Mouse (Mus musculus) intestine, postnatal 0 days (tissue): Measurements from ENCODE around the gene Glb1l3. TPM values are rescaled to one million over a fixed set of nuclear protein-coding genes. Genes with fewer than 3 reads are reported as not detected.
"Not testable (repeated sequence)": the region's sequence is repeated elsewhere in the genome, so short reads cannot be mapped to it uniquely, and the experiment has no call there.

Experiments used
- ATAC-seq: fragments of 200-750 bp; cut with Nextera tagmentation; 2 replicates; pipeline ENCODE4 v1.8.0; 2017; ENCODE audit warnings: mild to moderate bottlenecking, moderate TSS enrichment, moderate library complexity
- H3K27ac ChIP-seq: fragments of 300-500 bp; sonication (generic); 2 replicates; pipeline ENCODE4 v1.5.1; 2014; ENCODE audit warnings: mild to moderate bottlenecking, low read depth, low read length, moderate library complexity
- H3K27me3 ChIP-seq: fragments of 300-500 bp; sonication (generic); replicated peaks from 2 replicates; pipeline ENCODE4 v1.6.1; 2014; ENCODE audit warnings: low read length, mixed read lengths; ENCODE audit not compliant: control insufficient read depth, insufficient read depth
- H3K36me3 ChIP-seq: fragments of 300-500 bp; sonication (generic); 2 replicates; pipeline ENCODE4 v1.6.1; 2014; ENCODE audit warnings: mild to moderate bottlenecking, moderate library complexity; ENCODE audit not compliant: control insufficient read depth, insufficient read depth
- H3K4me1 ChIP-seq: fragments of 300-500 bp; sonication (generic); replicated peaks from 2 replicates; pipeline ENCODE4 v1.6.1; 2014; ENCODE audit warnings: antibody characterized with exemption, low read length, mixed read lengths; ENCODE audit not compliant: control insufficient read depth, insufficient read depth
- H3K4me2 ChIP-seq: fragments of 300-500 bp; sonication (generic); replicated peaks from 2 replicates; pipeline ENCODE4 v1.6.1; 2014; ENCODE audit warnings: low read depth, mild to moderate bottlenecking, moderate library complexity
- H3K4me3 ChIP-seq: fragments of 300-500 bp; sonication (generic); 2 replicates; pipeline ENCODE4 v1.5.1; 2014; ENCODE audit warnings: low read depth, low read length
- H3K9ac ChIP-seq: fragments of 300-500 bp; sonication (generic); 2 replicates; pipeline ENCODE4 v1.6.1; 2014; ENCODE audit warnings: mild to moderate bottlenecking, low read depth, low read length
- H3K9me3 ChIP-seq: fragments of 300-500 bp; sonication (generic); 2 replicates; pipeline ENCODE4 v1.6.1; 2016; ENCODE audit warnings: mixed run types; ENCODE audit not compliant: control insufficient read depth
- CTCF ChIP-seq: sonication (generic); IDR thresholded peaks from 2 replicates; pipeline ENCODE4 v1.5.1; 2016; ENCODE audit warnings: low read depth, mild to moderate bottlenecking, control low read depth, antibody characterized with exemption, moderate library complexity
- WGBS: fragments of 180-500 bp; shearing (Covaris S2); extraction: QIAGEN DNeasy Blood & Tissue Kit; methylation state at CpG from one replicate; pipeline ENCODE4 v1.1.7; 2014; 5-methylcytosine and 5-hydroxymethylcytosine counted together
- polyA plus RNA-seq: library from polyadenylated mRNA; unstranded; fragments of >200 nt; fragmentation: Nextera tagmentation; extraction: Ambion mirVana; gene quantifications from 2 replicates; pipeline ENCODE4 v1.2.1, GENCODE M21; 2015

The Glb1l3 gene
- polyA plus RNA-seq, result not detected in 2 replicates

- Histone ChIP-seq H3K4me1 (no peaks in the 10 kb centered on the region), H3K27me3 (no peaks in the 10 kb centered on the region), H3K27ac (no peak within 1 kb of the TSS), H3K9ac (no peak within 1 kb of the TSS), H3K36me3 (no peaks in the 10 kb centered on the region), H3K4me3 (no peak within 1 kb of the TSS), H3K4me2 (no peak within 1 kb of the TSS), H3K9me3 (no peaks in the 10 kb centered on the region)
- no peak for ATAC-seq
- no peak for TF ChIP-seq CTCF
- WGBS, result 74% methylated on average over 5 of the region's 5 CpGs
Measured at GRCm38 (mm10) chr9:26860751-26861150, at the start of gene Glb1l3. Glb1l3 (minus strand) TSS chr9:26860890.

DNA sequence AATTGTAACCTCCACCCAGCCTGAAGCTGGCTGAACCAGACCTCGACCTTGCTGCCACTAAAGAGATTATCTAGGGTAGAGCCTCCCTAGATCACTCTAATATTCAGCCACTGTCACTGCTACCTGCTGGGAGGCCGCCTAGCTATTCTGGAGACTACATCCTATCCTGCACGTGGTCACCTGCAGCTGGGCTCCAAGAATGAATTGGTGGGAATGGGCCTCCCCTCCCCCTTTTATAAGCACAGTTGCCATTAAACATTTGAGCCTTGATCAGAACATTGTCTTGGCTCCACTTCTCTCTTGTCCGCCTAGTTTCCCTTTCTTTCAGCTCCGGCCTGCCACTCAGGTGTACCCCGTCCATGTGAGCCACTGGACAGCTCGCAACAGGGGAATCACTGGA is 9.2 kb upstream of the Glb1l3 start:
- 81% methylated on average over 7 of the region's 7 CpGs for WGBS
- not testable (repeated sequence) for ATAC-seq, H3K4me3 ChIP-seq, H3K36me3 ChIP-seq, H3K9me3 ChIP-seq, H3K4me2 ChIP-seq, H3K9ac ChIP-seq, H3K27me3 ChIP-seq, H3K27ac ChIP-seq, H3K4me1 ChIP-seq

DNA sequence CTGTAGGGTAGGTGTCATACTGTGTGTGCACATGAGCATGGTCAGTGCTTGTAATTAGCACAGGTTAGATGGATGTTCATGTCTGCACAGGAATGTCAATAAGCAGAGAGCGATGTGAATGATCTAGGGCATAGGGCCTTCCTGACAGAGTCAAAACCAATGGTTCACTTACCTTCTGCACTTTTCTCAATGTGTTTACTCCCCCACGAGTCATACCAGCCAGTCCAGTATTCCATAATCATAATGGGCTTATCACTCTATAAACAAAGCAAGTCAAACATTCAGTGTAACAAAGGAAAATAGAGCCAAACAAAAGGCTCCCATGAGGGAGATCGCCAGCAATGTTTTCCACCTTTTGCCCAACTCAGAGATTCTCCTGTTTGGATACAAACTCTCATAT is 29.6 kb downstream of the Glb1l3 start:
- no peak for ATAC-seq
- 42% methylated on average over 3 of the region's 3 CpGs for WGBS

DNA sequence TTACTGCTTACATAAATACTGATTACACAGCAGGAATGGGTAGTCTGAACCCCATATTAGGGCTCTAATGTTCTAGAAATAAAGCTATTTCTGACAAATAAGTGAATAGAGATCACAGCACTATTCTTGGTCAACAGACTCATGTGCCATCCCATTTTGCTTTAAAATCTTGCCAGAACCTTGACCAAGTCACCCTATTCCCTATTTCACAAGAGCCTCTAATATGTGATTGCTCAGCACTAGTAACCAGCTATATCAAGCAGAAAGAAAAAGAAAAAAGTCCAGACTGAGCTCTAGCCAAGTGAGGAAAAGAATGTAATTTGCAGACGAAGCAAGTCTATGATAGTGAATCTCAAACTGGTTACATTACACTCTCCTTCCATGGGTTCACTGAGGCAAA is 40.7 kb downstream of the Glb1l3 start:
- TF ChIP-seq CTCF, result no peak
- 79% methylated on average over 1 of the region's 1 CpGs for WGBS
- no peak overlapping the region for H3K4me3 ChIP-seq
- H3K9ac ChIP-seq, result no peak overlapping the region
- no peaks in the 10 kb centered on the region for H3K9me3 ChIP-seq
- no peak overlapping the region for H3K27ac ChIP-seq
- ATAC-seq, result no peak
- H3K4me1 ChIP-seq, result no peaks in the 10 kb centered on the region
- no peaks in the 10 kb centered on the region for H3K27me3 ChIP-seq
- H3K4me2 ChIP-seq, result no peak overlapping the region
- H3K36me3 ChIP-seq, result no peaks in the 10 kb centered on the region

More for the DNA sequence above, 29.6 kb downstream of the Glb1l3 start:
- Histone ChIP-seq H3K4me1 (no peaks in the 10 kb centered on the region), H3K9ac (no peak overlapping the region), H3K4me3 (no peak overlapping the region), H3K27ac (no peak overlapping the region), H3K4me2 (no peak overlapping the region), H3K36me3 (no peaks in the 10 kb centered on the region), H3K9me3 (no peaks in the 10 kb centered on the region), H3K27me3 (no peaks in the 10 kb centered on the region)
- TF ChIP-seq CTCF, result no peak

- no peak overlapping the region for H3K4me3 ChIP-seq
- no peak overlapping the region for H3K27ac ChIP-seq
- no peak for ATAC-seq
- TF ChIP-seq CTCF, result no peak
- no peaks in the 10 kb centered on the region for H3K27me3 ChIP-seq
- 0 out of 2 replicates have a peak, but pooled peaks cover 6% of the 10 kb centered on the region for H3K4me1 ChIP-seq
- H3K9me3 ChIP-seq, result no peaks in the 10 kb centered on the region
- H3K4me2 ChIP-seq, result no peak overlapping the region
- H3K36me3 ChIP-seq, result no peaks in the 10 kb centered on the region
- 74% methylated on average over 2 of the region's 2 CpGs for WGBS
- no peak overlapping the region for H3K9ac ChIP-seq
Measured at GRCm38 (mm10) chr9:26808735-26809134, 52.0 kb downstream of the Glb1l3 start.

DNA sequence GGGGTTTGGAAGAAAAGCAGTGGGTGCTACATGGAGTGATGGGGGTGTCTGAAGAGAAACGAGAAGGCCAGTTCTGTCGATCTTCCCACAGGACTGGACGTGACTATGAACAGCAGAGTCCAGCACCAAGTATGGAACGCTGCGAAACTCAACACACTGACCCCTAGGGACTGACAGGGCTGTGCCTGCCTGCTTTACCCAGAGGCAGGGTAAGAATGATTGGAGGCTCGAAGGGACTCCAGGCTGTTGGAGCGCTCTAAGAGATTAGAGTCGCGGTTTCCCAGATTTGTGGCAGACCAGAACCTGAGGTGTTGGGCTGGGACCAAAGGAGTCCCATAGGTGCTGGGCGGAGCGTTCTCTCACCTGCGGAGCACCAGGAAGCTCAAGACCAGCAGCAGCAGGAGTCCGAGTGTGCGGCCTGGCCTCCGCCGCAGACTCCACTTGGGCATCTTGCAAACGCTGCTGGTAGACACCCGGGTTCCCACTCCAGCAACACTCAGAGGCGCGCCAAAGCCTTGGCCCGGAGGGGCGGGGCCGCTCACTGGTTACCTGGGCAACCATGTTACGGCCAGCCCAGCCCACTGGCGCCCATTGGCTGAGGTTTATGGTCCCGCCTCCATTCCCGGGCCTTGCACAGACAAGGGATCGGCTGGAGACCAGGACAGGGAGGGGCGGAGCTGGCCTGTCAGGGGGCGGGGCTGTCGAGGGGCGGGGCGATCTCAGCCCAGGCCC is 54.6 kb downstream of the Glb1l3 start, which contains the start of gene Glb1l2:
Gene Glb1l2, minus strand, starts transcription at position 534 of the 732 bp plus-strand sequence.
- Histone ChIP-seq H3K27ac (no peak within 1 kb of the TSS), H3K4me3 (peak within 1 kb of the TSS; percentile 44), H3K27me3 (no peaks in the 10 kb centered on the region), H3K4me1 (0 out of 2 replicates have a peak, but pooled peaks cover 6% of the 10 kb centered on the region), H3K9me3 (no peaks in the 10 kb centered on the region), H3K9ac (no peak within 1 kb of the TSS), H3K36me3 (no peaks in the 10 kb centered on the region), H3K4me2 (peak within 1 kb of the TSS; percentile 79)
- TF ChIP-seq CTCF, result peak; percentile 39
- ATAC-seq, result peak; percentile 100
- 1% methylated on average over 33 of the region's 33 CpGs for WGBS
